Comparison of ENCODE assay signal across 12 mouse cellular contexts in genomic region chr2:173044198-173044970, GRCm38 (mm10). TPM values are rescaled to one million over a fixed set of nuclear protein-coding genes. Genes with fewer than 3 reads are reported as not detected.
DNase-seq lines count a peak whose midpoint lies in the region; ATAC-seq and TF ChIP-seq lines count a peak whose summit lies in the region.
"Had no signal": no experiment of that assay in that cellular context is flagged by ENCODE, and none has a peak within 500 bp of the region (broad histone marks: within the 10 kb centered on the region; RNA-seq: fewer than 3 reads in every experiment).

No protein-coding gene starts in this region.

- no peak overlapping the region for H3K27ac ChIP-seq in liver, embryonic 11.5 days (ENCODE audit: low read depth, low read length)
- no peak overlapping the region for H3K27ac ChIP-seq in cerebellum, adult 2 months (ENCODE audit: insufficient read depth, low read length)
- H3K27ac ChIP-seq: lung, embryonic 15.5 days; neural tube, embryonic 12.5 days had no signal

- no peaks in the 10 kb centered on the region for H3K9me3 ChIP-seq in liver, embryonic 11.5 days (ENCODE audit: control insufficient read depth, low read length)
- H3K9me3 ChIP-seq: lung, embryonic 15.5 days; neural tube, embryonic 12.5 days had no signal

- WGBS in liver, embryonic 11.5 days, result 77% methylated on average over 18 of the region's 18 CpGs
- WGBS in cerebellum, adult 2 months, result 53% methylated on average over 18 of the region's 18 CpGs

- H3K4me1 ChIP-seq in liver, embryonic 11.5 days (replicated peaks; ENCODE audit: control insufficient read depth, insufficient read depth, low read length), result peaks cover 47% of the 10 kb centered on the region
- H3K4me1 ChIP-seq in cerebellum, adult 2 months (ENCODE audit: control insufficient read depth, insufficient read depth, low read length), result no peaks in the 10 kb centered on the region

- no peak for TF ChIP-seq CTCF in cerebellum, adult 2 months (IDR thresholded peaks at IDR 0.05; ENCODE audit: borderline replicate concordance, insufficient read depth, low read depth, low read length)

- no peak overlapping the region for H3K4me3 ChIP-seq in liver, embryonic 11.5 days (ENCODE audit: low read depth, low read length)
- H3K4me3 ChIP-seq in cerebellum, adult 2 months (replicated peaks; ENCODE audit: insufficient read depth, low read depth, low read length), result no peak overlapping the region
- H3K4me3 ChIP-seq: lung, embryonic 15.5 days; neural tube, embryonic 12.5 days had no signal

- no peak for TF ChIP-seq POLR2A in cerebellum, adult 2 months (IDR thresholded peaks at IDR 0.05; ENCODE audit: borderline replicate concordance, insufficient read depth, low read length)

- no peak overlapping the region for H3K4me2 ChIP-seq in liver, embryonic 11.5 days
- H3K4me2 ChIP-seq: lung, embryonic 15.5 days; neural tube, embryonic 12.5 days had no signal

- ATAC-seq in liver, embryonic 11.5 days (replicated peaks; ENCODE audit: low FRiP score), result no peak
- ATAC-seq: forebrain, embryonic 16.5 days had no signal

- no peak overlapping the region for H3K9ac ChIP-seq in liver, embryonic 11.5 days (ENCODE audit: low read depth, low read length)
- H3K9ac ChIP-seq: lung, embryonic 15.5 days; neural tube, embryonic 12.5 days had no signal

- no peaks in the 10 kb centered on the region for H3K27me3 ChIP-seq in liver, embryonic 11.5 days (replicated peaks; ENCODE audit: control insufficient read depth, insufficient read depth, low read length)
- no peaks in the 10 kb centered on the region for H3K27me3 ChIP-seq in cerebellum, adult 2 months (ENCODE audit: control insufficient read depth, insufficient read depth, low read length)
- H3K27me3 ChIP-seq: lung, embryonic 15.5 days; neural tube, embryonic 12.5 days had no signal

- no peaks in the 10 kb centered on the region for H3K36me3 ChIP-seq in liver, embryonic 11.5 days (ENCODE audit: control insufficient read depth, insufficient read depth, low read length)
- H3K36me3 ChIP-seq: lung, embryonic 15.5 days; neural tube, embryonic 12.5 days had no signal

- peak; percentile 14 for DNase-seq in liver
- no peak for DNase-seq in liver, embryonic 11.5 days (ENCODE audit: low spot score)
- peak; percentile 93 for DNase-seq in adrenal gland, adult 2 months
- peak; percentile 87 to 90 for DNase-seq in heart, adult 18-20 months
- peak; percentile 78 for DNase-seq in kidney, postnatal 14 days
- DNase-seq in layer of hippocampus, adult 9-11 months, result no peak
- no peak for DNase-seq in frontal cortex, postnatal 14 days (ENCODE audit: low spot score in 2 of 2)
- DNase-seq in cerebellum, adult 2 months, result no peak
- DNase-seq: embryo, embryonic 11 days had no signal

RNA-seq across cellular contexts. Expression of gene Rbm38, which starts 24.1 kb away (rescaled TPM):
- polyA plus RNA-seq in liver, embryonic 11.5 days (2014; fragmentation: Nextera tagmentation; extraction: Ambion mirVana), result 209 and 222 TPM in 2 replicates
- total RNA-seq in adrenal gland, adult 2 months (2021), result 10 to 100 TPM; 18.4 to 27.2 TPM
- polyA plus RNA-seq in adrenal gland, adult 2 months (2012; rRNA removed), result 160 and 174 TPM in 2 replicates
- total RNA-seq in heart, adult 18-20 months (2021), result 100 to 1,000 TPM; 171 to 173 TPM
- polyA plus RNA-seq in cerebellum, adult 2 months (2012; rRNA removed), result 9.0 and 10.1 TPM in 2 replicates

RNA-seq across cellular contexts. Expression of gene Rae1, which starts 44.5 kb away (rescaled TPM):
- 172 and 181 TPM in 2 replicates for polyA plus RNA-seq in liver, embryonic 11.5 days (2014; fragmentation: Nextera tagmentation; extraction: Ambion mirVana)
- 10 to 100 TPM; 61.7 to 68.7 TPM for total RNA-seq in adrenal gland, adult 2 months (2021)
- 93.9 and 123 TPM in 2 replicates for polyA plus RNA-seq in adrenal gland, adult 2 months (2012; rRNA removed)
- total RNA-seq in heart, adult 18-20 months (2021), result 10 to 100 TPM; 21.5 to 21.8 TPM
- 69.1 and 74.7 TPM in 2 replicates for polyA plus RNA-seq in cerebellum, adult 2 months (2012; rRNA removed)

Comparison
In these comparisons a context has a peak if more than half of its experiments do, and no peak if none do; other contexts are left out.
1. DNase-seq: peak in liver (single experiment), adrenal gland, adult 2 months (single experiment), heart, adult 18-20 months (2 of 2) and kidney, postnatal 14 days (single experiment); none in liver, embryonic 11.5 days (single experiment), layer of hippocampus, adult 9-11 months (single experiment), frontal cortex, postnatal 14 days (0 of 2) and cerebellum, adult 2 months (0 of 2).
2. RNA of gene Rbm38, which starts 24.1 kb away (polyA plus RNA-seq): 209 to 222 TPM in liver, embryonic 11.5 days and 160 to 174 TPM in adrenal gland, adult 2 months; 9.0 to 10.1 TPM in cerebellum, adult 2 months; every median in the first group is over 10 times any median in the second.